Mouse (Mus musculus) spleen, adult 18-20 months (tissue): ENCODE measurements around the gene Gm21833.
"Not testable (repeated sequence)": the region's sequence is repeated elsewhere in the genome, so short reads cannot be mapped to it uniquely, and the experiment has no call there.

Source experiments
- DNase-seq, 2 experiments: peaks; one replicate each; pipeline ENCODE4 v3.0.0; 2022; ENCODE audit warnings: mixed read lengths in 2 of 2

Gene Gm21833

DNA sequence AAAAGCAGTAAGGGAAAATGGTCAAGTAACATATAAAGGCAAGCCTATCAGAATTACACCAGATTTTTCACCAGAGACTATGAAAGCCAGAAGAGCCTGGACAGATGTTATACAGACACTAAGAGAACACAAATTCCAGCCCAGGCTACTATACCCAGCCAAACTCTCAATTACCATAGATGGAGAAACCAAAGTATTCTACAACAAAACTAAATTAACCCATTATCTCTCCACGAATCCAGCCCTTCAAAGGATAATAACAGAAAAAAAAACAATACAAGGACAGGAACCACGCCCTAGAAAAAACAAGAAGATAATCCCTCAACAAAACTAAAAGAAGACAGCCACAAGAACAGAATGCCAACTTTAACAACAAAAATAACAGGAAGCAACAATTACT lies at the start of gene Gm21833:
Gene Gm21833, plus strand, starts transcription at position 301 of the 400 bp plus-strand sequence.
- DNase-seq: not testable (repeated sequence)

- DNase-seq: no peak
These were observed 38.7 kb upstream of the Gm21833 start for GRCm38 (mm10) chr16:82789521-82789920.

GRCm38 (mm10) chr16:82796489-82796888 lies 31.7 kb upstream of the Gm21833 start:
- no peak for DNase-seq

DNA sequence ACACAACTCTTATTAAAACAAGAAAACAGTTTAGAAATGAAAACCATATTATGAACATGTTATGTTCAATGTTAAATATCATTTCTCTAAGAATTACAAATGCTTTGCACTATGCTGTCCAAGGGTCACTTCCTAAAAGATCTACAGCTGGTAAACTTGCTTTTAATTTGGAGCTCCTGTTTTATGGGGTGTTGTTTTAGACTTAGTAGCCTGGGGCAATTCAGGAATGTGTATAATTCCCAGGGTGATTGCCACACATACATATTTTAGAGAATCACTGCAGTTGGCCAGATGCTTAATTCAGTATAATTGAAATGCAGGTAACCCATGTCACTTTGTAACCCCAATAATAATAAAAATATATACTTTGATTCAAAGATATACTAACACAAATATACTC lies 12.9 kb upstream of the Gm21833 start:
- no peak for DNase-seq

DNA sequence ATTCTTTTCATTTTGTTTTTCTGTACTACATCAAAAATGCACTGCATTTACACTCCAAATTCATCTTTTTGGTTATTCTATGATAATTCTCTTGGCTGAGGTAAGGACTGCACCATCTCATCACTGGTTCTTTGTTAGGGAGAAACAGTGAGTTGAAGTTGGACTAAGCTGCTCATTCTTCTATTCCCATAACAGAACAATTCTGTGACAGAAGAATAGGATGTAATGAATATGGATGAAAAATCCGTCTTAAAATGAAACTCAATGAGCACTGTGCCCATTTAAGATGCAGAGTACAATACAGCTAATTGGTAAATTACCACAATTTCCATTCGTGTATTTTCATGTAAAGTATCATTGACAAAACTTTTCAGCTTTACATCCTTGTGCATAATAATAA lies 11.6 kb upstream of the Gm21833 start:
- DNase-seq: no peak

- no peak for DNase-seq
These were observed 27.6 kb downstream of the Gm21833 start for GRCm38 (mm10) chr16:82855752-82856151.

DNA sequence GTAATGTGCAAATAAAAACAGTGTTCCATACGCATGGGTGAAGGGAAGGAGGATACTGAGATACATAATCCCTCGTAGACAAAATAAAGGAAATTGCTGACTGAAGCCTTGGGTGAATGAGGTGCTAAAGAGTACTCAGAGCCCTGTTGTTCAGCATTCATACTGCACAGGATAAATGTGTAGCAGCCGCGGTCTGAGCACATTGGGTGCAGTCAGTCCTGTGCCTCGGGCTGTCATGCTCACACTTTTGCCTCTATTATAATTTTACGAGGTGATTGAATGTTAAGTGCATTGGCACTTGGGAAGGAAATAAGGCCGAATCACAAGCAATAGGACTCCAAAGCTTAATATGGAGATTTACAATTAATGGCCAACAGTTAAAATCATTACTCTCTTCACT lies 36.4 kb downstream of the Gm21833 start:
- no peak for DNase-seq
